Mouse (Mus musculus) C2C12 (cell line): Measurements from ENCODE around the gene Tekt1. TPM values are rescaled to one million over a fixed set of nuclear protein-coding genes. Genes with fewer than 3 reads are reported as not detected.
"Not testable (repeated sequence)": the region's sequence is repeated elsewhere in the genome, so short reads cannot be mapped to it uniquely, and the experiment has no call there.

Experiments used
- H3K27me3 ChIP-seq: one replicate; pipeline ENCODE4 v1.6.1; 2011; ENCODE audit not compliant: control insufficient read depth, insufficient read depth, insufficient read length
- H3K36me3 ChIP-seq: one replicate; pipeline ENCODE4 v1.6.1; 2011; ENCODE audit not compliant: control insufficient read depth, insufficient read depth
- H3K4me3 ChIP-seq: one replicate; pipeline ENCODE4 v1.5.1; 2011; ENCODE audit warnings: mild to moderate bottlenecking, control low read depth; ENCODE audit not compliant: poor library complexity, insufficient read depth, severe bottlenecking
- H3K79me2 ChIP-seq: one replicate; pipeline ENCODE4 v1.6.1; 2011; ENCODE audit not compliant: control insufficient read depth, insufficient read depth
- H3K79me3 ChIP-seq: one replicate; pipeline ENCODE4 v1.6.1; 2011; ENCODE audit warnings: low read depth, control low read depth
- H3ac ChIP-seq: one replicate; pipeline ENCODE3; 2011; ENCODE audit warnings: low read depth; ENCODE audit not compliant: control insufficient read depth, insufficient read length
- CEBPB ChIP-seq: IDR thresholded peaks from one replicate; pipeline ENCODE4 v1.6.1; 2011; ENCODE audit warnings: low read depth, mild to moderate bottlenecking, control low read depth, moderate library complexity
- CTCF ChIP-seq: IDR thresholded peaks from one replicate; pipeline ENCODE4 v1.5.1; 2011; ENCODE audit not compliant: control insufficient read depth, insufficient read depth, insufficient read length
- FOSL1 ChIP-seq: IDR thresholded peaks from one replicate; pipeline ENCODE4 v1.8.0; 2011; ENCODE audit warnings: mild to moderate bottlenecking, low read length; ENCODE audit not compliant: poor library complexity, insufficient read depth, severe bottlenecking
- MAX ChIP-seq: IDR thresholded peaks from one replicate; pipeline ENCODE4 v1.6.1; 2011; ENCODE audit warnings: mild to moderate bottlenecking, control low read depth
- MYOD1 ChIP-seq: IDR thresholded peaks from one replicate; pipeline ENCODE4 v1.6.1; 2011; ENCODE audit warnings: low read depth; ENCODE audit not compliant: control insufficient read depth, insufficient read length
- MYOG ChIP-seq: IDR thresholded peaks from one replicate; pipeline ENCODE4 v1.6.1; 2011; ENCODE audit not compliant: control insufficient read depth, insufficient read length; ENCODE audit errors: extremely low read depth
- USF1 ChIP-seq: IDR thresholded peaks from one replicate; pipeline ENCODE4 v1.6.1; 2011; ENCODE audit warnings: low read depth, mild to moderate bottlenecking, control low read depth, moderate library complexity
- polyA plus RNA-seq: library from polyadenylated mRNA; unstranded; fragments of >200 nt; fragmentation: generic; extraction: Trizol; gene quantifications from one replicate; pipeline ENCODE4 v1.2.1, GENCODE M21; 2012; ENCODE audit warnings: missing spikeins

Tekt1 gene
- polyA plus RNA-seq, 1 experiment = not detected

DNA sequence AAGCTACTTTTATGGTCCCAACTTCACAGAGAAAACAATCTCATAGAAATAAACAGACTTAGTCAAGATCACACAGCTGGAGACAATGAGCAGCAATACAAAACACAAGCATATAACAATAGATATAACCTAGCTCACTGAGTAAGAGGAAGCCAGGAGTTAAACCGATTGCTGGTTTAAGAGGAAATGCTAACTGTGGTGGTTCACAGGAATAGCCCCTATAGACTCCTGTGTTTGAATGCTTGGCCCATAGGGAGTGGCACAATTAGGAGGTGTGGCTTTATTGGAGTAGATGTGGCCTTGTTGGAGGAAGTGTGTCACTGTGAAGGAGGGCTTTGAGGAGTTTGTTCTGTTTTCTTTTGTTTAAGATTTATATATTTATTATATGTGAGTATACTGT lies 10.0 kb downstream of the Tekt1 start:
- no peaks in the 10 kb centered on the region for H3K79me3 ChIP-seq
- TF ChIP-seq CTCF = no peak
- no peak for TF ChIP-seq USF1
- TF ChIP-seq MAX = no peak
- TF ChIP-seq MYOG = no peak
- TF ChIP-seq MYOD1 = no peak
- no peak for TF ChIP-seq CEBPB
- no peak for TF ChIP-seq FOSL1
- H3K27me3 ChIP-seq = peaks cover 9% of the 10 kb centered on the region
- no peak overlapping the region for H3K4me3 ChIP-seq
- no peaks in the 10 kb centered on the region for H3K79me2 ChIP-seq
- no peaks in the 10 kb centered on the region for H3K36me3 ChIP-seq
- no peak overlapping the region for H3ac ChIP-seq

DNA sequence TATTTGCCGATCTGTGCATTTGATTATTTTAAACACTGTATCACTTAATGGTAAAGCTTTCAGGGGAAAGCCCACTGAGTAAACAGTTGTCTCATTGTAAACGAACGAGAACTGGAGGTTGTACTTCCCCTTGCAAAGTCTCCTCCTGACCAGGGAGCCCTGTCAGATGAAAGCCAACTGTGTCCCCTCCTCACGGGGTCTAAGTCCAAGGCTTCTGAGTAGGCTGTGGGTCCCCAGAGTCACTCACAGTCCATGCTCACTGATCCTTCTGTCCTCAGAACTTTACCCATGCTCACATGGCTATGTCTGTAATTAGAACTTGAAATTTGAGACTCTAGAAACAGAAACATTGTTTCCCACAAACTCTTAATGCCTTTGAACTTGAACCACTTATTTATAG lies 12.6 kb downstream of the Tekt1 start:
- Histone ChIP-seq H3K79me2 (no peaks in the 10 kb centered on the region), H3K36me3 (no peaks in the 10 kb centered on the region)
- no peak for TF ChIP-seq MYOG
- TF ChIP-seq USF1 = no peak
- no peak for TF ChIP-seq FOSL1
- TF ChIP-seq MYOD1 = no peak
- no peak for TF ChIP-seq CTCF
- TF ChIP-seq CEBPB = no peak
- TF ChIP-seq MAX = no peak

DNA sequence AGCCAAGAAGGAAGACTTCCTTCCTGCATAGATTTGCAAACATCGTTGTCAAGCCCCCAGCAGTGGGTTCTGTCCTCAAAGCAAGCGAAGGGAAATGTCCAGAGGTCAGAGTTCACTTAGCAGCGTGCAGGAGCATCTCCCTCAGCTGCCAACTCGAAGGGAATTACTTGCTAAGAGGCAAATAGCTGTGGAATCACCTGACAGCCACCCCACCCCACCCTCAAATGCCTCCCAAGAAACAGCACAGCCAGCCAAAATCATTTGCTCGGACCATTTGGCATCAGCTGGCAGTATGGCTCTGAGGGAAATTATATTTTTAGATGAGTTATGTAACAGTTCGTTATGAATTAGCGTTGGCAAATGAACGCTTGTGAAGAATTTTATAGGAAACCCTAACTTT lies 13.2 kb downstream of the Tekt1 start:
- TF ChIP-seq CTCF (no peak), USF1 (no peak), MYOD1 (no peak), MAX (no peak), MYOG (no peak), CEBPB (no peak), FOSL1 (no peak)
- H3K27me3 ChIP-seq = peaks cover 3% of the 10 kb centered on the region
- no peaks in the 10 kb centered on the region for H3K36me3 ChIP-seq
- no peak overlapping the region for H3K4me3 ChIP-seq
- no peaks in the 10 kb centered on the region for H3K79me2 ChIP-seq
- no peaks in the 10 kb centered on the region for H3K79me3 ChIP-seq
- H3ac ChIP-seq = no peak overlapping the region

More for the DNA sequence above, 12.6 kb downstream of the Tekt1 start:
- H3ac ChIP-seq = no peak overlapping the region
- H3K4me3 ChIP-seq = no peak overlapping the region
- peaks cover 3% of the 10 kb centered on the region for H3K27me3 ChIP-seq
- no peaks in the 10 kb centered on the region for H3K79me3 ChIP-seq

DNA sequence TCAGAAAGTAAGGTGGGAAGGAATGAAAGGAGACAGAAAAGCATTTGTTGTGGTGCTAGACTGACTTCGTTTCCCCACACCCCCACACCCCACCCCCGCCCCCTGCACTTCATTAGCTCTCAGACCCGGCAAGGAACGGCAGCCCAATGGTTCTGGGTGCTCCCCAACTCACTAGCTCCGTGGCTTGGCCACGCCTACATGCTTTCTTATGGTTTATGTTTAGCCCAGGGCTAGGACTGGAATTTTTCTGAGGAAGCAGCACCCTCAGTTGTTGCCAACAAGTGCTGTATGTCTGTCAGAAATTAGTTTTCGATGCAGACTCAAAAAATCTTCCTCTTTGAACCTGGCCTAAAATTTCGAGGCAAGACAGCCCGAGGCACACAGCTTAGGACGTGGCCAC lies 13.7 kb downstream of the Tekt1 start:
- no peak overlapping the region for H3ac ChIP-seq
- TF ChIP-seq CEBPB = no peak
- no peak for TF ChIP-seq FOSL1
- TF ChIP-seq MYOD1 = no peak
- TF ChIP-seq MYOG = no peak
- TF ChIP-seq MAX = no peak
- no peak for TF ChIP-seq CTCF
- TF ChIP-seq USF1 = no peak
- no peaks in the 10 kb centered on the region for H3K36me3 ChIP-seq
- H3K79me3 ChIP-seq = no peaks in the 10 kb centered on the region
- H3K79me2 ChIP-seq = no peaks in the 10 kb centered on the region
- H3K27me3 ChIP-seq = peaks cover 3% of the 10 kb centered on the region
- H3K4me3 ChIP-seq = no peak overlapping the region

DNA sequence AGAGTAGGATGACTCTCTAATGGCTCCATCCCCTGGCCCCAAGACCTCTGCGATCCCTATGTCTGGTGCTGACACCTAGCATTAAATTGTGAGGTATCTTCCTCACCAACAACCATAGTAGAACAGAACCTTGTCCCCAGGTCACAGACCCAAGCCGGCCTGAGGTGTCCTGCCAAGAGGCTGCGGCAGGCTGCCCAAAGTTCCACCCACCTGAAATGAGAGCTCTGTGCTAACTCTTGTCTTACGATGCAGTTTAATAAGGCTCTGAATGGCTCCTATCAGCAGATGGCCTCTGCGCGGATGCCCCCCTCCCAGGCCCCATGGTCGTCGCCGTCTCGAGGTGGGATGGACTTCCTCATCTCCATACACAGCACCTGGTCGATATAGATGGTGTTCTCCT lies 17.8 kb downstream of the Tekt1 start:
- H3K4me3 ChIP-seq = no peak overlapping the region
- H3K79me3 ChIP-seq = no peaks in the 10 kb centered on the region
- H3K27me3 ChIP-seq = no peaks in the 10 kb centered on the region
- no peaks in the 10 kb centered on the region for H3K36me3 ChIP-seq
- H3K79me2 ChIP-seq = no peaks in the 10 kb centered on the region
- TF ChIP-seq MAX (no peak), MYOD1 (no peak), USF1 (no peak), MYOG (no peak), FOSL1 (no peak), CEBPB (no peak), CTCF (no peak)
- H3ac ChIP-seq = no peak overlapping the region

DNA sequence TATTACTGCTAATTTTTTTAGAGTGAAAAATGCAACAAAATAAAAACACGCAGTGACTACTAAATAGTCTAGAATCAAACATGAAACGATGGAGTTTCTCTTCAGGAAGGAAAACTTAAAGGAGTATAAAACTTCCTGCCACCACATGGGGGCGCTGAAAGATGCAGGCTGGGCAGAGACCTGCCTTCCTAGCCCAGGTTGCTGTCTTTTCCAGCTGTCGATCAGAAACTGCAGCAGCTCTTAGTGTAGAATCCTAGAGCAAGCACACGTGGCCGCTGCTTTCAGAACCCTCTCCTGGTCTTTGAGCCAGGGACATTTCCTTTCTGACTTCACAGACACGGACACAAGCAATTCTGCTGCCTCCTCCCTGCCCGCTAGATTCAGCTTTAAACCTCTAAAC lies 18.3 kb downstream of the Tekt1 start:
- TF ChIP-seq USF1 (no peak), MYOD1 (no peak), CEBPB (no peak), CTCF (no peak), MAX (no peak), MYOG (no peak), FOSL1 (no peak)
- H3K27me3 ChIP-seq = no peaks in the 10 kb centered on the region
- no peak overlapping the region for H3ac ChIP-seq
- H3K79me2 ChIP-seq = no peaks in the 10 kb centered on the region
- H3K4me3 ChIP-seq = no peak overlapping the region
- no peaks in the 10 kb centered on the region for H3K36me3 ChIP-seq
- H3K79me3 ChIP-seq = no peaks in the 10 kb centered on the region

DNA sequence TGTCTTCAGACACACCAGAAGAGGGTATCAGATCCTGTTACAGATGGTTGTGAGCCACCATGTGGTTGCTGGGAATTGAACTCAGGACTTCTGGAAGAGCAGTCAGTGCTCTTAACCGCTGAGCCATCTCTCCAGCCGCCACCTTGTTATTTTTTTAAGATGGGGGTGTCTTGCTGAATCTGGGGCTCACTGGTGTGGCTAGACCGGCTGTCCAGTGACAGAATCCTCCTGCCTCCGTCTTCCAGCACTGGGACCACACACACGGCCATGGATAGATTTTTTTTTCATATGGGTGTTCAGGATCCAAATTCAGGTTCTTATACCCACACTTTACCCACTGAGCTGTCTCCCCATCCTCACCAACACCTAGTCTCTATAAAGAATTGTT lies 19.0 kb downstream of the Tekt1 start:
- not testable (repeated sequence) for H3ac ChIP-seq, H3K27me3 ChIP-seq, H3K79me3 ChIP-seq, H3K4me3 ChIP-seq, H3K36me3 ChIP-seq, H3K79me2 ChIP-seq
